ENCODE assay signal across 9 mouse cellular contexts in the genomic region with DNA sequence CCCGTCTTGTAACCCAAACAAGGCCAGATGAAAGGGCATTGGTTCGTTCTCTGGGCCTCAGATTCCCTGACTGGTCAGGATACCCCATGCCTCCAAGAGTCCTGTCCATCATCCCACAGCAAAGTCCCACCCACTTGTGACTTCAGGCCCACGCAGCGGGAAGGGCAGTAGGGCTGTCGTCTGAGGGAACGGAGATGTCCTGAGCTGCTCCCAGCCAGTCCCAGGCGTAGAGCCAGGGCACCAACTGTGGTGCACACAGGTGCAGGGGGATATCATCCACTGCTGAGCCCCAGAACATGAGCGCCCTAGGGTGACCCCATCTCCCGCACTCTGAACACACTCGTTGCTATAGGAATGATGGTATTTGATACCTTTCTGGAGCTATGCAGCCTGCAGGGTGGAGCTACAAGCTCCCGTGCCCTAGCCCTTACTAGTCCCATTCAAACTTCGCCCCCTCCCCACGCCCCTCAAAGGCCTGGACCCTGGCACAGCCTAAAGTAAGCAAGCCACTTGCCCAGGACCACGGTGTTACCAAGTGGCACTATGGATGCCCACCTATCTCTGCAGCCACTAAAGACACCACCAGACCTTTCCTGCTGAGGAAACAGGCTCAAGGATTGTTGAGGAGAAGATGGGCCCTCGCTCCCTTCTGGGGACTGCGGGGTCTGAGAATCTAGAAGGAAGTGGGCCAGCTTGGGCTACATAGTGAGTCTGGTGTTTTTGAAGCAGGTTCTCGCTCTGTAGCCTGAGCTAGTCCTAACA. TPM values are rescaled to one million over a fixed set of nuclear protein-coding genes. Genes with fewer than 3 reads are reported as not detected.
DNase-seq lines count a peak whose midpoint lies in the region; ATAC-seq lines count a peak whose summit lies in the region.
"Had no signal": no experiment of that assay in that cellular context is flagged by ENCODE, and none has a peak within 500 bp of the region (broad histone marks: within the 10 kb centered on the region; RNA-seq: fewer than 3 reads in every experiment).

No protein-coding gene starts in this region.

- ATAC-seq in intestine, embryonic 14.5 days (replicated peaks; ENCODE audit: low FRiP score, low TSS enrichment, low read depth) = no peak
- ATAC-seq in intestine, embryonic 15.5 days = no peak
- no peak for ATAC-seq in forebrain, embryonic 13.5 days
- no peak for ATAC-seq in kidney, embryonic 16.5 days (ENCODE audit: low FRiP score, low TSS enrichment)

- no peak overlapping the region for H3K9ac ChIP-seq in intestine, embryonic 14.5 days (ENCODE audit: low read length)
- H3K9ac ChIP-seq in intestine, embryonic 15.5 days = no peak overlapping the region
- peak overlapping the region; percentile 16; the same call in 1 of the 2 replicates for H3K9ac ChIP-seq in forebrain, embryonic 13.5 days
- H3K9ac ChIP-seq in kidney, embryonic 16.5 days (replicated peaks; ENCODE audit: low read length) = 0 out of 2 replicates have a peak overlapping the region, but pooled peaks have one; percentile 3
- H3K9ac ChIP-seq: liver, embryonic 14.5 days had no signal

- H3K36me3 ChIP-seq in intestine, embryonic 14.5 days (ENCODE audit: control insufficient read depth, insufficient read depth, low read length) = peaks cover 13% of the 10 kb centered on the region; the same call in 1 of the 2 replicates
- H3K36me3 ChIP-seq in intestine, embryonic 15.5 days = no peaks in the 10 kb centered on the region
- H3K36me3 ChIP-seq in forebrain, embryonic 13.5 days (ENCODE audit: poor library complexity, severe bottlenecking) = peaks cover 15% of the 10 kb centered on the region
- peaks cover 18% of the 10 kb centered on the region; the same call in 1 of the 2 replicates for H3K36me3 ChIP-seq in kidney, embryonic 16.5 days (ENCODE audit: insufficient read depth, low read length)

- DNase-seq in intestine, embryonic 14.5 days (ENCODE audit: low spot score) = no peak
- DNase-seq in brain, adult 2 months (ENCODE audit: low read depth, low spot score) = peak; percentile 74
- DNase-seq in thymus, adult 18-20 months = no peak
- DNase-seq in ovary, postnatal 10 days (ENCODE audit: low spot score) = no peak
- DNase-seq in right cerebral cortex, postnatal 25 days = no peak

- H3K27me3 ChIP-seq in intestine, embryonic 14.5 days (replicated peaks; ENCODE audit: control insufficient read depth, insufficient read depth, low read length) = no peaks in the 10 kb centered on the region
- H3K27me3 ChIP-seq in intestine, embryonic 15.5 days (replicated peaks) = no peaks in the 10 kb centered on the region
- no peaks in the 10 kb centered on the region for H3K27me3 ChIP-seq in forebrain, embryonic 13.5 days
- no peaks in the 10 kb centered on the region for H3K27me3 ChIP-seq in kidney, embryonic 16.5 days (ENCODE audit: insufficient read depth, low read length)

- H3K4me2 ChIP-seq in intestine, embryonic 14.5 days (ENCODE audit: low read length) = no peak overlapping the region
- no peak overlapping the region for H3K4me2 ChIP-seq in intestine, embryonic 15.5 days (replicated peaks)
- no peak overlapping the region for H3K4me2 ChIP-seq in forebrain, embryonic 13.5 days
- no peak overlapping the region for H3K4me2 ChIP-seq in kidney, embryonic 16.5 days (replicated peaks; ENCODE audit: low read depth, low read length)

- H3K4me3 ChIP-seq in intestine, embryonic 14.5 days (ENCODE audit: low read depth, low read length) = no peak overlapping the region
- H3K4me3 ChIP-seq in intestine, embryonic 15.5 days (replicated peaks) = no peak overlapping the region
- no peak overlapping the region for H3K4me3 ChIP-seq in forebrain, embryonic 13.5 days
- H3K4me3 ChIP-seq in kidney, embryonic 16.5 days (ENCODE audit: low read length) = no peak overlapping the region

- H3K4me1 ChIP-seq in intestine, embryonic 14.5 days (replicated peaks; ENCODE audit: control insufficient read depth, insufficient read depth, low read length) = peaks cover 71% of the 10 kb centered on the region
- peaks cover 78% of the 10 kb centered on the region for H3K4me1 ChIP-seq in intestine, embryonic 15.5 days (replicated peaks)
- peaks cover 78% of the 10 kb centered on the region for H3K4me1 ChIP-seq in forebrain, embryonic 13.5 days
- peaks cover 83% of the 10 kb centered on the region for H3K4me1 ChIP-seq in kidney, embryonic 16.5 days (ENCODE audit: insufficient read depth, low read length)

- 67% methylated on average over 17 of the region's 17 CpGs for WGBS in intestine, embryonic 14.5 days
- 75% methylated on average over 17 of the region's 17 CpGs for WGBS in intestine, embryonic 15.5 days
- 66% methylated on average over 17 of the region's 17 CpGs for WGBS in forebrain, embryonic 13.5 days
- WGBS in kidney, embryonic 16.5 days = 66% methylated on average over 17 of the region's 17 CpGs

- H3K27ac ChIP-seq in intestine, embryonic 14.5 days (ENCODE audit: low read depth) = 0 out of 2 replicates have a peak overlapping the region, but pooled peaks have one; percentile 17
- H3K27ac ChIP-seq in intestine, embryonic 15.5 days = no peak overlapping the region
- peak overlapping the region; percentile 92 for H3K27ac ChIP-seq in forebrain, embryonic 13.5 days
- peak overlapping the region; percentile 85; the same call in 1 of the 2 replicates for H3K27ac ChIP-seq in kidney, embryonic 16.5 days (ENCODE audit: low read length)
- H3K27ac ChIP-seq: liver, embryonic 14.5 days had no signal

- no peaks in the 10 kb centered on the region for H3K9me3 ChIP-seq in intestine, embryonic 14.5 days (ENCODE audit: control insufficient read depth, low read length)
- H3K9me3 ChIP-seq in intestine, embryonic 15.5 days = no peaks in the 10 kb centered on the region
- no peaks in the 10 kb centered on the region for H3K9me3 ChIP-seq in forebrain, embryonic 13.5 days (replicated peaks)
- no peaks in the 10 kb centered on the region for H3K9me3 ChIP-seq in kidney, embryonic 16.5 days (ENCODE audit: low read length)

RNA-seq across cellular contexts. Expression of a gene that starts 22.9 kb away (rescaled TPM):
- polyA plus RNA-seq in intestine, embryonic 14.5 days (2014; fragmentation: Nextera tagmentation; extraction: Ambion mirVana) = 99.8 and 125 TPM in 2 replicates
- polyA plus RNA-seq in intestine, embryonic 15.5 days (2015; fragmentation: Nextera tagmentation; extraction: Ambion mirVana) = 235 and 288 TPM in 2 replicates
- 1.8 TPM in 2 replicates for polyA plus RNA-seq in forebrain, embryonic 13.5 days (2015; fragmentation: Nextera tagmentation; extraction: Ambion mirVana)
- polyA plus RNA-seq in kidney, embryonic 16.5 days (2015; fragmentation: Nextera tagmentation; extraction: Ambion mirVana) = 42.7 and 44.1 TPM in 2 replicates

RNA-seq across cellular contexts. Expression of a gene that starts 26.9 kb away (rescaled TPM):
- polyA plus RNA-seq in intestine, embryonic 14.5 days (2014; fragmentation: Nextera tagmentation; extraction: Ambion mirVana) = 0.37 and 0.44 TPM in 2 replicates
- 1.4 TPM in 1 of 2 replicates, not detected in the other for polyA plus RNA-seq in intestine, embryonic 15.5 days (2015; fragmentation: Nextera tagmentation; extraction: Ambion mirVana)
- 2.1 and 2.3 TPM in 2 replicates for polyA plus RNA-seq in forebrain, embryonic 13.5 days (2015; fragmentation: Nextera tagmentation; extraction: Ambion mirVana)
- polyA plus RNA-seq in kidney, embryonic 16.5 days (2015; fragmentation: Nextera tagmentation; extraction: Ambion mirVana) = 1.4 and 1.6 TPM in 2 replicates

RNA-seq across cellular contexts. Expression of a gene that starts 31.5 kb away (rescaled TPM):
- polyA plus RNA-seq in intestine, embryonic 14.5 days (2014; fragmentation: Nextera tagmentation; extraction: Ambion mirVana) = 2.4 and 4.2 TPM in 2 replicates
- 2.8 and 3.6 TPM in 2 replicates for polyA plus RNA-seq in intestine, embryonic 15.5 days (2015; fragmentation: Nextera tagmentation; extraction: Ambion mirVana)
- polyA plus RNA-seq in forebrain, embryonic 13.5 days (2015; fragmentation: Nextera tagmentation; extraction: Ambion mirVana) = 4.2 and 5.8 TPM in 2 replicates
- 5.0 and 5.2 TPM in 2 replicates for polyA plus RNA-seq in kidney, embryonic 16.5 days (2015; fragmentation: Nextera tagmentation; extraction: Ambion mirVana)

RNA-seq across cellular contexts. Expression of a gene that starts 31.5 kb away (rescaled TPM):
- 70.7 and 70.8 TPM in 2 replicates for polyA plus RNA-seq in intestine, embryonic 14.5 days (2014; fragmentation: Nextera tagmentation; extraction: Ambion mirVana)
- 89.2 and 100 TPM in 2 replicates for polyA plus RNA-seq in intestine, embryonic 15.5 days (2015; fragmentation: Nextera tagmentation; extraction: Ambion mirVana)
- 76.7 and 87.3 TPM in 2 replicates for polyA plus RNA-seq in forebrain, embryonic 13.5 days (2015; fragmentation: Nextera tagmentation; extraction: Ambion mirVana)
- 87.6 and 104 TPM in 2 replicates for polyA plus RNA-seq in kidney, embryonic 16.5 days (2015; fragmentation: Nextera tagmentation; extraction: Ambion mirVana)

RNA-seq across cellular contexts. Expression of a gene that starts 37.4 kb away (rescaled TPM):
- polyA plus RNA-seq in intestine, embryonic 14.5 days (2014; fragmentation: Nextera tagmentation; extraction: Ambion mirVana) = 93.3 and 93.9 TPM in 2 replicates
- 83.2 and 85.7 TPM in 2 replicates for polyA plus RNA-seq in intestine, embryonic 15.5 days (2015; fragmentation: Nextera tagmentation; extraction: Ambion mirVana)
- 117 and 128 TPM in 2 replicates for polyA plus RNA-seq in forebrain, embryonic 13.5 days (2015; fragmentation: Nextera tagmentation; extraction: Ambion mirVana)
- 111 and 115 TPM in 2 replicates for polyA plus RNA-seq in kidney, embryonic 16.5 days (2015; fragmentation: Nextera tagmentation; extraction: Ambion mirVana)

Comparison
In these comparisons a context has a peak if more than half of its experiments do, and no peak if none do; other contexts are left out.
1. H3K9ac ChIP-seq: peak in forebrain, embryonic 13.5 days (single experiment) and kidney, embryonic 16.5 days (single experiment); none in intestine, embryonic 14.5 days (single experiment) and intestine, embryonic 15.5 days (single experiment).
2. RNA of a gene that starts 22.9 kb away (polyA plus RNA-seq): 235 to 288 TPM in intestine, embryonic 15.5 days, 99.8 to 125 TPM in intestine, embryonic 14.5 days and 42.7 to 44.1 TPM in kidney, embryonic 16.5 days; 1.8 TPM in forebrain, embryonic 13.5 days; every median in the first group is over 10 times any median in the second.